Mouse (Mus musculus) adrenal gland, adult 18-20 months (tissue): ENCODE measurements around the gene Akna. TPM values are rescaled to one million over a fixed set of nuclear protein-coding genes. Genes with fewer than 3 reads are reported as not detected.

ENCODE experiments used
- DNase-seq, 2 experiments: peaks; one replicate each; pipeline ENCODE4 v3.0.0; 2021 to 2022; ENCODE audit warnings: low spot score in 2 of 2
- total RNA-seq, 2 experiments: library from RNA; stranded (reverse); gene quantifications; 1 replicate in 1 of 2; 2 replicates in 1 of 2; pipeline ENCODE4 v1.2.3; 2021

The Akna gene
- total RNA-seq, 2 experiments from 2014 or later, result 4.0 to 6.9 TPM

DNA sequence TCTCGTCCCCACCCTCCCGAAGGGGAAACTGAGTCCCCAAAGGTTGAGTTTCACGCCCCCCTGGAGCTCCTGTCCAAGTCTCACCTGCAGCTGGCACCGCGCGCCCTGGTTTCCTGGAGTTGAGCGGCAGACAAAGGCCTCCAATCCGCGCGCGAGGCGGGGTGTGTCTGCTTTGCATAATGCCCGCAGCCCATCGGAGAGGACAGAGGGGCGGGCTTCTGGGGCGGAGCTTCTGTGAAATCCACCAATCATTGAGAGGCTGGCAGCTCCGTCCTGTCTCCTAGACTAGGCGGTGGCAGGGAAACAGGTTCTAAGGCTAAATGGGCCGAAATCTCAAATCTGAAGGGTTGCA is 7.4 kb upstream of the Akna start:
- peak; percentile 86 to 89 for DNase-seq

- peak in 1 of 2 experiments; percentile 52 for DNase-seq
These were observed 6.9 kb upstream of the Akna start for GRCm38 (mm10) chr4:63409908-63410582.

DNA sequence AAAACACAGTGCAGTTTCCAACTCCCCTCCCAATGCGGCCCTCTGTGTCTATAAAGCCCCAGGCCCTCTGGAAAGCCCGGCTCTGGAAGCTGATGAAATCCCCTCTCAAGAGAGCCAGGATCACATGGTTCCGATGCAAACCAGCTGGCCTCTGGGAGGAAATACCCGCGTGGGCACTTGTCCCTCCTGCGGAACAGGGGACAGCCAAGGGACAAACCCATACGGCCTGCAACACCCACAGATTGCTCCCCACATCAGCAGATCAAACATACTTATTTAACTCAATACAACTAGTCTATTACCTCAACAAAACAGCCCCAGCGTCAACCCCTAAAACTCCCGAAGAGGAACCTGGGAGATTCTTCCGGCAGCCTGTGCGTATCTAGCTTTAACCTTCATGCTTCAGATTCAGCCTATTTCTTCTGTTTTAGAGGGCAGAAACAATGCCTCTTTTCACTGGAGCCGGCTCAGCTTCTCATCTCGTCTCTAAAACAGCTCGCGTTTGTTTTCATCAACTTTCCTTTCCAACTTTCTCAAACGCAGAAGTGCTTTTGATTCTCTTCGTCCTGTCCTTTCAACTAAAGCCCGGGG is 6.3 kb upstream of the Akna start:
- no peak for DNase-seq

DNA sequence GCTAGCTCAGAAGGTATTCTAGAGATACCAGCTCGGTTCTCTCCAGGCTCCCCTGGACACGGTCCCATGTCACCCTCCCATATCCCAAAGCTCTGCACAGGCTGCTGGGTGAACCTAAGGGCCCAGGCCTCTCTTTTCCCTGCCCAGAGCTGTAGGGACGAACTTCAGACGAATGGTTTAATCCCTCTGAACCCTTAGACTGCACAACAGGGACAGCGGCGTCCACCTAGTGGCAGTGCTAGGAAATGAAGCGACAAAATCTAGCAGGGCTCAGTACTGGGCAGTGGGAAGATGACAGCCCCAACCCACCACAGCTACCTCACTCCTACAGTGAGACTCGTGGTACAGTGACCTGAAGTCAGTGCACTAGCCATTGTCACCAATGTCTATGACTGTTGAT is 5.5 kb upstream of the Akna start:
- DNase-seq, result peak; percentile 54 to 59

- DNase-seq, result no peak
These were observed 5.1 kb upstream of the Akna start for GRCm38 (mm10) chr4:63408247-63408646.

- no peak for DNase-seq
These were observed 2.5 kb upstream of the Akna start for GRCm38 (mm10) chr4:63405683-63406082.

GRCm38 (mm10) chr4:63405051-63405450 is 1.9 kb upstream of the Akna start:
- no peak for DNase-seq

DNA sequence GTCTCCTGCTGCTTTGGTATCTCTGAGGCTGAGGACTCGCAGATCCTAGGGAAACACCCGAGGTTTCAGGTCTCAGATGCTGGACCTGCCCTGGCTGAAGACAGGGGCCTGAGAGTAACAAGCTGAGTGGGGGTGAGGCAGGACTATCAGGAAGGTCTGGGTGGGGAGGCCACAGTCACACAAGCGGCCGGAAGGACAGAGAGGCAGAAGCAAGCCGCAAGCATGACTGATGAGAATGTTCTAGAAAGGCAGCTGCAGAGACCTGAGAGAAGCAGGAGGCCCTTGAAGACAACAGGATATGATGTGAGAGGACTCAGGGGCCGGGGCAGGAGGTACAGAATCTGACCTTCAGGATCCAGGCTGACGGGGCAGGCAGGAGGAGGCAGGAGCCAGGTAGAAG is 1.1 kb upstream of the Akna start:
- no peak for DNase-seq

DNA sequence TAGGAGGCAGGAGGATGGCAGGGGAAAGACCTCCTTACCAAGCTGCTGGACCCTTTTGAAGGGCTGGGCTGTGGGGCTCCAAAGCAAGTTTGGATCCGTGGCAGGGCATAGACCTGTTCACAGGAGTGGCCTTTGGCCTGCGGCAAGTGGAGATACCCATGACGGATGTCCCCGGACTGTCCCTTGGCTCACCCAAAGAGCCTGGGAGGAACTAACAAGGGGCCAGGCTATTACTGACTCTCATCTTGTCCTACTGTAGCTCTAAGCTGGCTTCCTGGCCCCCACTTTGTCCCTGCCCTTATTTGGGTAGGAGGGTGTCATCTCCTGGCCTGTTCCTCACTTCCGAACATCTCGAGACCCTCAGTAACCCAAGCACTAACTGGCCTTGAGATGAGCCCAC is 596 bp downstream of the Akna start:
- DNase-seq, result peak in 1 of 2 experiments; percentile 16

- no peak for DNase-seq
These were observed 1.1 kb downstream of the Akna start for GRCm38 (mm10) chr4:63402056-63402455.

- no peak for DNase-seq
These were observed 1.5 kb downstream of the Akna start for GRCm38 (mm10) chr4:63401620-63402019.

- DNase-seq, result no peak
These were observed 2.4 kb downstream of the Akna start for GRCm38 (mm10) chr4:63400541-63401306.

DNA sequence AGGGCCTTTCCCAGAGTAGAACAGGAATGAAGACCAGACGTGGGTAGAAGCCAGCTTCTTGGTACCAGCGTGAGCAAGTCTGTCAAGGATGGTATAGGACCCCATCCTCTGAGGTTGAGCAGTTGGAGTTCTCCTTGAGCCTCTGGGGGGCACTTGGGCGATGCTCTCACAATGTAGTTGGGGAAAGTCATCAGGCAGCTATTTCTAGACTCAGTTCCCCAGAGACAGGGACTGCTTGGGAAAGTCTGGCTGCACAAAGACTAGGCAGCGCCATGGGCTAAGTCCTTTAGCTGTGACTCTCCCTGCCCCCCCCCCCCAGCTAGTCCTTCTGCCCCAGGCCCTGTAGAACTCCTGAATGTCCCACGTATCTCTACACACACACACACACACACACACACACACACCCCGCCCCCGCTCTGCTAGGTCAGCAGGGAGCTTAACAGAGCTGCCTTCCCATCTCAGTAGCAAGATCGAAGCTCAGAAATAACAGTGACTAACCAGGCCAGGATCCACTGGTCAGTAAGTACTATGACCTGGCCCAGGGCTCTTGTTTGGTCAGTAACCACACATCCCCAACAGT is 3.4 kb downstream of the Akna start:
- DNase-seq, result no peak

- DNase-seq, result no peak
These were observed 4.1 kb downstream of the Akna start for GRCm38 (mm10) chr4:63398854-63399609.

GRCm38 (mm10) chr4:63397981-63398537 is 5.1 kb downstream of the Akna start:
- no peak for DNase-seq

DNA sequence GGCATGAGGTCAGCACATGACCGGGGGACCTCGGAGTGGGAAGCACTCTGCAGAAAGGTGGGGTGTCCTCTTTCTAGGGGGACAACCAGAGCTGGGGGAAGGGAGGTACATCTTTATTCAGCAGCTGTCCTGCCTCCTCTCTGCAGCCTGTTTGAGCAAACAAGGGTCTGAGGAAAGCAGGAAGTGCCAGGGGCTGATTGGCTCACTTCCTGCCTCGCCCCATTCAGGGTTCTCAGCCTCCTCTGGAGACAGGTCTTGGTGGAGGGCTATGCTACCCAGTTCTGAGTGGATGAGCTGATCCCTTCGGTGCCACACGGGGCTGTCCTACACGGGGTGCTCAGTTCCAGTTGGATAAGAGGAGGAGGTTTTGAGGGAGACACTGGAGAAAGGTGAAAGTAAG is 11.8 kb downstream of the Akna start:
- no peak for DNase-seq

DNA sequence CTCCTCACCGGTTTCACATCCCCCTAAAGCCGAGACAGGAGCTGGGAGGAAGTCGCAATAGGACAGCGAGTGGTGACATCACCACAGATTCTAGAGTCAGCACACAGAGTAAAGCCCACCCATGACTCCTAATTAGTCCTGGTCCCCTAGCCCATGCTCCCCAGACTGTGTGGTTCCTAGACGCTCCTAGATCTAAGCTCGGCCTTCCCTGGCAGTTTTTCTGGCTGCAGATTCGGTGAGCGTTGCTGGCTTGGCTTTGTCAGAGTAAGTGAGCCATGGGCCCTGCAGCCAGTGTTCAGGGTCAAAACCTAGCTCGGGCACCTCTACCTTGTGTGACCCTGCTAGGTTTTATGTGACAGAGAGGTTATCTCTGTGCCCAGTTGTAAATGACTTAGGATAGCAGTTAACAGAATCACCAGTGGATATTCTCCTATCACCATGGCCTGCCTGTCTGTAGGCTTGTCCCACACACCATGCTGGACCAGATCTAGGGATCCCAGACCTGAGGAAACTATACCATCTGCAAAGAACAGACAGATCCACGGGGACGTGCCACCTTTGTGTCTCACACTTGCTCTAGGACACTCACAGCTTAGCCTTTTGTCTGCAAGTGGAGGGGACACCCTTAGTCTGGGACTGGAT is 13.1 kb downstream of the Akna start:
- no peak for DNase-seq

GRCm38 (mm10) chr4:63389121-63389886 is 13.8 kb downstream of the Akna start:
- no peak for DNase-seq

- DNase-seq, result no peak
These were observed 15.1 kb downstream of the Akna start for GRCm38 (mm10) chr4:63388029-63388428.

DNA sequence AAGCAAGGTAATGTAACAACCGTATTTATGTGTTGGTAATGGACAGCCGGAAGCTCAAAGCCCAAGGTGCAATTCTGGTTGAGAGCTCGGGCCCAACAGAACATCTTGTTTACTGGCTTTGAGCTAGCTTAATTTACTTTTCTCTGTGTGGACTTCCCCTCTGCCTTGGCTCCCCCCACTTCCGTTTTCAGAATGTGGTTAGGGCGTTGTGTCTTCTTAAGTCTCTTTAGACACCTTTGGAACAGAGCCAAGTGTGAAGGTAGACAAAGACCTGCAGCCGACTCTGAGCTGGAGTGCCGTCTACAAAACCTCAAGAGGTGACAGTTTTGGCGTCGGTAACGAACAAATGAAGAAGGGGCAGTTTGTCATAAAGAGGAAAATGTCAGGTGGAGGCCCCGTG is 17.4 kb downstream of the Akna start:
- no peak for DNase-seq
